Mouse (Mus musculus): ENCODE measurements around the gene Mnat1.

DNA sequence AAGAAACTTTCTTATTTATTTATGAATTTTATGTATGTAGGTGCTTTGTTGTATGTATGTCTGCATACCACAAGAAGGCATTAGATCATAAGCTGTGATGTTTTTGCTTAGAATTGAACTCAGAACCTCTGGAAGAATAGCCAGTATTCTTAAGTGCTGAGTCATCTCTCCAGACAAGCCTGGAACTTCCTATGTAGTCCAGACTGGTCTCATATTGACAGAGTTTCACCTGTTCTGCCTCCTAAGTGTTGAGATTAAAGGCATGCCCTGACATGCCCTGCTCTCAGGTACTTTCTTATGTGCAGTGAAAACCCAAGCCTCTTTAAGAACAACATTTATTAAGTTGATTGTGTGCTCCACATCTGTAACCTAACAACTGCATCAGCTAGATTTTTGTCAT lies 171.4 kb downstream of the Mnat1 start:
- TF ChIP-seq USF1 (IDR thresholded peaks at IDR 0.05; ENCODE audit: low read depth) (no peak), CTCF (IDR thresholded peaks at IDR 0.05; ENCODE audit: control insufficient read depth, insufficient read depth, insufficient read length) (no peak), MYOG (IDR thresholded peaks at IDR 0.05; ENCODE audit: control insufficient read depth, extremely low read depth, insufficient read length) (no peak), MAX (IDR thresholded peaks at IDR 0.05) (no peak), CEBPB (IDR thresholded peaks at IDR 0.05; ENCODE audit: low read depth) (no peak), MYOD1 (IDR thresholded peaks at IDR 0.05; ENCODE audit: control insufficient read depth, insufficient read length, low read depth) (no peak)

All from C2C12 (cell line).